Mouse (Mus musculus) limb, embryonic 11.5 days (tissue): ENCODE measurements around the gene Tmcc3. TPM values are rescaled to one million over a fixed set of nuclear protein-coding genes. Genes with fewer than 3 reads are reported as not detected.

ENCODE experiments used
- ATAC-seq: fragments of 200-750 bp; cut with Nextera tagmentation; 2 replicates; pipeline ENCODE4 v1.8.0; 2017; ENCODE audit warnings: low read depth; ENCODE audit not compliant: insufficient number of reproducible peaks, low FRiP score, low TSS enrichment
- DNase-seq: peaks from one replicate; pipeline ENCODE4 v3.0.0-alpha.2; 2015; ENCODE audit warnings: low spot score
- H3K27ac ChIP-seq: fragments of 300-500 bp; sonication (generic); replicated peaks from 2 replicates; pipeline ENCODE4 v1.5.1; 2014; ENCODE audit warnings: low read depth, mild to moderate bottlenecking, low read length
- H3K27me3 ChIP-seq: fragments of 300-500 bp; sonication (generic); 2 replicates; pipeline ENCODE4 v1.6.1; 2014; ENCODE audit warnings: mild to moderate bottlenecking, low read length, mixed read lengths; ENCODE audit not compliant: control insufficient read depth, insufficient read depth
- H3K36me3 ChIP-seq: fragments of 300-500 bp; sonication (generic); 2 replicates; pipeline ENCODE4 v1.6.1; 2014; ENCODE audit warnings: mild to moderate bottlenecking, low read length, moderate library complexity, mixed read lengths; ENCODE audit not compliant: control insufficient read depth, insufficient read depth
- H3K4me1 ChIP-seq: fragments of 300-500 bp; sonication (generic); 2 replicates; pipeline ENCODE4 v1.6.1; 2014; ENCODE audit warnings: low read length, mixed read lengths; ENCODE audit not compliant: control insufficient read depth, insufficient read depth
- H3K4me2 ChIP-seq: fragments of 300-500 bp; sonication (generic); 2 replicates; pipeline ENCODE4 v1.6.1; 2014; ENCODE audit warnings: low read depth, mild to moderate bottlenecking, moderate library complexity; ENCODE audit not compliant: severe bottlenecking
- H3K4me3 ChIP-seq: fragments of 300-500 bp; sonication (generic); 2 replicates; pipeline ENCODE4 v1.5.1; 2014; ENCODE audit warnings: low read depth, low read length
- H3K9ac ChIP-seq: fragments of 300-500 bp; sonication (generic); 2 replicates; pipeline ENCODE4 v1.6.1; 2014; ENCODE audit warnings: mild to moderate bottlenecking, low read length
- H3K9me3 ChIP-seq: fragments of 300-500 bp; sonication (generic); 2 replicates; pipeline ENCODE4 v1.6.1; 2016; ENCODE audit warnings: low read length; ENCODE audit not compliant: control insufficient read depth
- WGBS: fragments of 180-500 bp; shearing (Covaris S2); extraction: QIAGEN DNeasy Blood & Tissue Kit; methylation state at CpG from one replicate; pipeline ENCODE4 v1.1.7; 2014; 5-methylcytosine and 5-hydroxymethylcytosine counted together
- polyA plus RNA-seq: library from polyadenylated mRNA; unstranded; fragments of >200 nt; fragmentation: Nextera tagmentation; extraction: Ambion mirVana; gene quantifications from 2 replicates; pipeline ENCODE4 v1.2.1, GENCODE M21; 2014

Gene Tmcc3
- polyA plus RNA-seq, 1 experiment from 2014 or later, result 5.3 TPM

DNA sequence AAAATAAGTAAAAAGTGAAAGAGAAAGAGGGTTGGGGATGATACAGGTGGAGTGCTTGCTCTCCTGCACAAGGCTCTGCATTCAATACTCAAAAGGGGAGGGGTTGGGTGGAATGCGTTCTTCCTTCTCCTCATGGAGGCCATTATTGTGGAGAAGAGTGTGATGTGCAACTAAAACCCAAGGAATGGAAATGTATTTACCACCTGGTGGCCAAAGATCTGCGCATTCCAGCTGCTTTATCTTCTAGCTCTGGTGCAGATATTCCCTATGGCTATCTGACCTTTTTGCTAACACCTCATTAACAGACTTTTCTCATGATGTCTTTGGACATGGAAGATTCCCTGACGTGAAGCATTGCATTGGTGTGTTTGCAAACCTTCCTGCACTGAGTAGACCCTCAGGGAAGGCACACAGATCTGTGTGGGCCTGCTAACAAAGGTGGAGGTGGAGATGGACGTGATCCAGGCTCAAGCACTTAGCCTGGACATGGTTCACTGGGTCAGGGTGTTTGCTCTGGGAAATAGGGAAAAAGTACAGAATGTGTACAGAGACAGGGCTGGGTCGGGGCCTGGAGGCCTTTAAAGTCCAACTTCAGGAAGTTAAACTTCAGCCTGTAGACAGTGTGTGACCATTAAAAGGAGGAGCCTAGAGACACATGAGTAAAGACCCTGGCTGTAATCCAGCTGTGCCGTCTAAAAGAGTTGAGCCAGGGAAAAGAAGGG lies 245.8 kb downstream of the Tmcc3 start:
- no peak overlapping the region for H3K4me3 ChIP-seq
- no peak for ATAC-seq
- H3K4me2 ChIP-seq, result no peak overlapping the region
- H3K27ac ChIP-seq, result no peak overlapping the region
- H3K36me3 ChIP-seq, result no peaks in the 10 kb centered on the region
- 60% methylated on average over 6 of the region's 6 CpGs for WGBS
- no peaks in the 10 kb centered on the region for H3K4me1 ChIP-seq
- DNase-seq, result no peak
- no peaks in the 10 kb centered on the region for H3K27me3 ChIP-seq
- no peak overlapping the region for H3K9ac ChIP-seq
- H3K9me3 ChIP-seq, result no peaks in the 10 kb centered on the region

DNA sequence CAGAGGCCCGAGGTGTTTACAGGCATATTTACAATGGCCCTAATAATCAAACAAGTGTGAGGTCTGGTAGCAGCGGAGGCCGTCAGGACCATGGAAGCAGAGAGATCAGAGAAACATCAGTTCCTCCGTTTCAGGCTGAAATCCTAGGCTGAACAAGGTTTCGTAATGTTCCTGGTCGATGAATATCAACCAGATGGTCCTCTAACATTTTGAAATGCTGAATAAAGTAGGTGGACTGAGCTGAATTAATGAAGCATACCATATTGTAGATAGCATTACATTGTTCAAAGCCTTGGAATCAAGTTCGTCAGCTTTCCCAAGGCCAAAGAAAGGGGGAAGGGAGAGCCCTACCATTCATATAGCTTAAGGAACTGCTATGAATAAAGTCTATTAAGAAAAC lies 247.1 kb downstream of the Tmcc3 start:
- Histone ChIP-seq H3K4me3 (no peak overlapping the region), H3K36me3 (no peaks in the 10 kb centered on the region), H3K4me2 (no peak overlapping the region), H3K9me3 (no peaks in the 10 kb centered on the region), H3K27ac (no peak overlapping the region), H3K27me3 (no peaks in the 10 kb centered on the region), H3K9ac (no peak overlapping the region), H3K4me1 (no peaks in the 10 kb centered on the region)
- WGBS, result 70% methylated on average over 7 of the region's 7 CpGs
- ATAC-seq, result no peak
- no peak for DNase-seq

DNA sequence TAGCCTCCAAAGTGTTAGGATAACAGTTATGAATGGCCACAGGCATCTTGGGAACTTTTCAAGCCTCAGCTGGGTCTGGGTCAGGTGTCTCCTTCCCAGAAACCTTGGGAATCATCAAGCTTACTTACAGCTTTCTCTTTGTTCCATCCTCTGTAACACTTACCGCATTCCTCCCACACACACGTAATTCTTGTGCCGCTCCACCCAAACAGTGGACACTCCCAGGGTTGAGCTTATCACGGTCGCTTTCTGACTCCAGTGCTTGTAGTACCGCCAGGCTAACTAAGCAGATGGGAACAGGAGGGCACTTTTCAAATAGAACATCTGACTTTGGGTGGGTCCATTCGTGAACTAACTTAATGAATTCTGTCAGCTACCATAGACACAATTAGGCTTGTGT lies 249.6 kb downstream of the Tmcc3 start:
- no peaks in the 10 kb centered on the region for H3K9me3 ChIP-seq
- H3K9ac ChIP-seq, result no peak overlapping the region
- no peaks in the 10 kb centered on the region for H3K4me1 ChIP-seq
- H3K4me3 ChIP-seq, result no peak overlapping the region
- H3K4me2 ChIP-seq, result no peak overlapping the region
- no peak for ATAC-seq
- H3K27ac ChIP-seq, result no peak overlapping the region
- WGBS, result 86% methylated on average over 7 of the region's 7 CpGs
- no peaks in the 10 kb centered on the region for H3K27me3 ChIP-seq
- DNase-seq, result no peak
- H3K36me3 ChIP-seq, result no peaks in the 10 kb centered on the region

DNA sequence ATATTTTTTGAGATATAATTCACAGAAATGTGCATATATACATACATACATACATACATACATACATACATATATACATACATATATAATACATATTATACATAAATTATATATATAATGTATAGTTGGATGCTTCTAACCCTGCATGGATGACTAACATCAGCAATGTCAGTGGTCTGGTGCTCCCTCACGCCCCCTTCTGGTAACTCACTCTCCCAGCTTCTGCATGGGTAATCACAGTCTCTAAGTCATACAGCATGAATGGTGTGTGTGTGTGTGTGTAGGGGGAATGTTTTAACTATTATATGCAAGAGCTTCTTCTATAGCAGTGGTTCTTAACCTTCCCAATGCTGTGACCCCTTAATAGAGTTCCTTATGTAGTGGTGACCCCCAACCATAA lies 250.4 kb downstream of the Tmcc3 start:
- WGBS, result 29% methylated on average over 1 of the region's 1 CpGs
- no peak for ATAC-seq
- no peaks in the 10 kb centered on the region for H3K36me3 ChIP-seq
- DNase-seq, result no peak
- H3K27me3 ChIP-seq, result no peaks in the 10 kb centered on the region
- H3K4me1 ChIP-seq, result no peaks in the 10 kb centered on the region
- H3K9ac ChIP-seq, result no peak overlapping the region
- H3K4me3 ChIP-seq, result no peak overlapping the region
- no peaks in the 10 kb centered on the region for H3K9me3 ChIP-seq
- no peak overlapping the region for H3K4me2 ChIP-seq
- H3K27ac ChIP-seq, result no peak overlapping the region

DNA sequence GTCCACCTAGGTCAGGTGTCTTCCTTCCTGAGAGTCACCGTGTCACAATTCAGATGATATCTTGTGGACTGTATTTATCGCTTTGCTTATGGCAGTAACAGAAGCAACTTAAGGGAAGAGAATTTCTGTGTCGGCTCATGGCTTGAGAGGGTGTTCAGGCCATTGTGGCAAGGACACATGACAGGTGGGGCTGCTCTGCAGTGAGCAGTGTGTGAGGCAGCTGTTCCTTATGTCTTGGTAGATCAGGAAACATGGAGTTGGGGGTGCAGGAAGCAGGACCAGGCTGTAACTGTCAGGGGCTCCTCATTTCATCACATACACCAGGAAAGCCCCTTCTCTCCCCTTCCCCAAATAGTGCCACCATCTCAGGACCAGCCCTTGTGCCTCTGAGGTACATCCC lies 251.2 kb downstream of the Tmcc3 start:
- Histone ChIP-seq H3K27ac (no peak overlapping the region), H3K4me1 (no peaks in the 10 kb centered on the region), H3K4me2 (no peak overlapping the region), H3K27me3 (no peaks in the 10 kb centered on the region), H3K9ac (no peak overlapping the region), H3K4me3 (no peak overlapping the region), H3K9me3 (no peaks in the 10 kb centered on the region), H3K36me3 (no peaks in the 10 kb centered on the region)
- DNase-seq, result no peak
- WGBS, result 85% methylated on average over 3 of the region's 3 CpGs
- ATAC-seq, result no peak

DNA sequence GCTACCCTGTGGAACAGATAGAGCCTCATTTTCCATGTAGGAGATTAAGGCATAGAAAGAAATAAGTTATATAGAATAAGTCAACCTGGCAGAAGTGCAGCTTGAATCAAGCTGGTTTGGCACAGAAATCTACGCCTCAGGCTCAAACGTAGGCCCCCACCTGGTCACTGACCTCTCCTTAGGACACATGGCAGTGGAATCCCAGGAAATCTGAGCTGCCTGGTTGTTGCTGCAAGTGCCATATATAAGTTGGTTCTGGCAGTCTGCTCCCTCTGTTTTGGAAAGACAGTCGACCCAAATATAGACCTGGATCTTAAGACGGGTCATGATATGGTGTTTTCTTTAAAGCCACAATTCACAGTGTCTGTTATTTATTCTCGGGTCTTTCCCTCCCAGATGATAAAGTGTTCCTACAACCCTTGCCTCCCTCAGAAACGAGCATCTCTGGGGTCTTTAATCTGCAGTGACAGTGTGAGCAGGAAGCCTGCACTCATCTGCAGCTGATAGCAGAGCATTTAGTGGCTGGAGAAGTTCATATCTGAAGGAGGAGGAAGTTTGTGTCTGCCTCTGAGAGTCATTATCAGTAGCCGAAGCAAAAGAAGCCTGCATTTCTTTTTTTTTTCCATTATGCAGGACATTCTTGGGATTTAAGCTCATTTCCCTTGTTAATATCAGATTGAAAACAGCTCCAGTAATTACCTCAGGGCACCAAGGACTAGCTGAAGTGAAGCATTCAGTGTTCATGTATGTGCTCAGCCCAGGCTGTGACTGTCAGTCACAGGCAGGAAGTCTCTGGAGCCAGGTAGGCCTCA lies 253.9 kb downstream of the Tmcc3 start:
- Histone ChIP-seq H3K9ac (no peak overlapping the region), H3K4me2 (no peak overlapping the region), H3K4me1 (no peaks in the 10 kb centered on the region), H3K36me3 (no peaks in the 10 kb centered on the region), H3K9me3 (no peaks in the 10 kb centered on the region), H3K27ac (no peak overlapping the region), H3K4me3 (no peak overlapping the region), H3K27me3 (no peaks in the 10 kb centered on the region)
- ATAC-seq (no peak), DNase-seq (no peak)
- WGBS, result 52% methylated on average over 7 of the region's 7 CpGs

DNA sequence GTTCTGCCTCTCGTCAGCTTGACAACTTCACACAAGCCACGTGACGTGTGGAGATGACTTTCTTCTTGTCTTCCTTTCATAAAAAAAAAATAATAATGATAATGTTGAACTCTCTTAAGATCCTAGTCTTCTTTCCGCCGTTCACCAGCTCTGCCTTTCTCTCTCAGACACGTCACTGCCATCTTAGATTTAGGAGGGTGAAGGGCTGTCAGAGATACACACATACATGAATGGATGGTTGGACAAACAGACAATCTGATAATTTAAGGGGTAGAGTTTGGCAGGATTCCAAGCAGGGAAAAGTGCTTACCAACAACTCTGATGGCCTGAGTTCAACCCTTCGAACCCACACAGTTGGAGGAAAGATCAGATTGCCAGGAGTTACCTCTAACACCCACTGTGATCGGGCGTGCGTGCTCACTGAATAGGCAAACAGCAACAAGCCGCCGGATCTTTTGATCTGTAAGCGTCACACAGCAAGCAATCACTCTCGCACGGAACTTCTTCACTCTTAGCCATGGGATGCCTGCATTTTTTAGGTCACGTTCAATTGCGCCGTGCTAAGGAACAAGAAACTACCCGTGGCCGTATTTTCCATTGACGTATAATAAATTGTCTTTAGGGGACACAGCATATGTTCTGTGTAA lies 254.6 kb downstream of the Tmcc3 start:
- no peaks in the 10 kb centered on the region for H3K4me1 ChIP-seq
- ATAC-seq (no peak), DNase-seq (no peak)
- H3K9me3 ChIP-seq, result no peaks in the 10 kb centered on the region
- no peaks in the 10 kb centered on the region for H3K36me3 ChIP-seq
- no peaks in the 10 kb centered on the region for H3K27me3 ChIP-seq
- no peak overlapping the region for H3K27ac ChIP-seq
- H3K4me2 ChIP-seq, result no peak overlapping the region
- no peak overlapping the region for H3K9ac ChIP-seq
- 74% methylated on average over 21 of the region's 21 CpGs for WGBS
- H3K4me3 ChIP-seq, result no peak overlapping the region

DNA sequence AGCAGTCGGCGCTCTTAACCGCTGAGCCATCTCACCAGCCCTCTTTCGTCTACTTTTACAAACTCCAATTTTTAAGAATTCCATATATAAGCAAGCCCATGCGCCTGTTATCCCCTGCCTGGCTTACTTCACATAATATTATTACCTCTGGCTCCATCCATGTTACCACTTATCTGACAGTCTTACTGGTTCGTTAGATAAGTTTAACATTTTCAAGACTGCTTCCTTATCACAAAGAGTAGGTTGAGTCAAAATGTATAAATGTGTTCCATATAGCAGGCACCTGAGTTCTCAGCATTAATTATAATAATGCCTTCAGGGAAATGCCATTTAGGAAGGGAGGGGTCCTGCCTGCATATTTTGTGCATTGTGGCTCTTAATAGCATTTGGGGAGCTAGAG lies 255.5 kb downstream of the Tmcc3 start:
- Histone ChIP-seq H3K4me3 (no peak overlapping the region), H3K4me2 (no peak overlapping the region), H3K9me3 (no peaks in the 10 kb centered on the region), H3K9ac (no peak overlapping the region), H3K36me3 (no peaks in the 10 kb centered on the region), H3K27ac (no peak overlapping the region), H3K4me1 (no peaks in the 10 kb centered on the region), H3K27me3 (no peaks in the 10 kb centered on the region)
- ATAC-seq, result no peak
- DNase-seq, result no peak
- WGBS, result 97% methylated on average over 6 of the region's 6 CpGs
